Mouse (Mus musculus) B cell, adult 2 months (primary cell): Measurements from ENCODE around the gene Zfp410.

ENCODE experiments used
- DNase-seq, 2 experiments: peaks; one replicate each; pipeline ENCODE4 v3.0.0; 2022

The Zfp410 gene

DNA sequence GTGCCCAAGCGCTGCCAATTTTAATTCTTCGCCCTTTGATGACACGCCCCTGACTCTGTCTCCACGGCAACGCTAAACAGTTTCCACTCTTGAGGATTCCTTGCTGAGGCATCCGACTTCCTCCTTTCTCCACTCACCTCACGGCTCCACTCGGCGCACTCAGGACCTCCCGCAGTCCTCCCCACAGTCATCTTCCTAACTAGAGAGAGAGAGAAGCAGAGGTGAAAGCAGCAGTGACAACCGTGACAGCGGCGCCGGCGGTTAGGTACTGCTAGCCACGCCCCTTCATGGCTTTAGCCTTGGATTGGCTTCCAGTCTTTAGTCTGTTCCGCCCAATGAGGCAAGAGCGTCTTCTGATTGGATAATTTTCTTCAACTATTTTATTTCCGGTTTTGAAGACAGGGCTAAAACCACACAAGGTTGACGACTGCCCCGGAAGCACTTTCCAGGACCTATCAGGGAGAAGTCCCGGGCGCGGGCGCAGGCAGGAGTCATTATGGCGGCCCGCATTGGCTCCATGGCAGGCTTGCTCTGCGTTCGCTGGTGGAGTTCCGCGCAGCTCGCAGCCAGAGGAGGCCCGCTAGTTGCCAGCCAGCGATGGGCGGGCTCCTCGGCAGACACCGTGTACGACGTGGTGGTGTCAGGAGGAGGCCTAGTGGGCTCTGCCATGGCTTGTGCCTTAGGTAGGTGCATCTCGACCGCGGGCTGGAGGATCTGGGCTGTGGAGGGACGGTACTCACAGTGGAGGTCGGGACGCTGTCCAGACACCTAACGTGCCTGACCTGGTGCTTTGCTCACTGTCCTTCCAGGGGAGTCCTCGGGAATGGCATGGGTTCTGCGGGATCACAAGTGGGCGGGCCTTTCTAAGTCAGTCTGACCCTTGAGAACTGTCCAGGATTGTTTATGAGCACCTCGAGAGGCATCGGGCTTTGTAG is 45.2 kb downstream of the Zfp410 start, which contains the start of the genes Coq6 and Fam161b:
Gene Coq6 (plus strand): TSS at position 103 of the 935 bp plus-strand sequence.
Gene Fam161b (minus strand): TSS at position 279 of the 935 bp plus-strand sequence.
- peak; percentile 91 to 93 for DNase-seq

DNA sequence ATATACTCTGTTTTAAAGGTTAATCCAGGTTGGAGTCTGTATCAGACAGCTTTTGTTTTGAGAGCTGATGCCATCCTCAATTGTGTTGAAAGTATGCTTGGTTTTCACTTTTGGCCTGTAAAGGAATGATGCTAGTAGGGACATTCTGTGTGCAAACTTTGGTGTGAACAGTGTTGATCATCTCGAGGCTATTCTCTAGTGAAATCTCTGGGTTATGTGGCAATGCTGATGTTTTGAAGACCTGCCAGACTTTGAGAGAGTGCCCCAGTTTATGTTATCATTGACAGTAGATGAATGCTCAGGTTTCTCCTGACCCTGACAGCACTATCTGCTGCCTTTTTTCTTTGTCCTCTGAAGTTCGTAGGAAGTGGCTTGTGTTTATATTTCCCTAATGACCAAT is 46.2 kb downstream of the Zfp410 start:
- DNase-seq, result no peak

DNA sequence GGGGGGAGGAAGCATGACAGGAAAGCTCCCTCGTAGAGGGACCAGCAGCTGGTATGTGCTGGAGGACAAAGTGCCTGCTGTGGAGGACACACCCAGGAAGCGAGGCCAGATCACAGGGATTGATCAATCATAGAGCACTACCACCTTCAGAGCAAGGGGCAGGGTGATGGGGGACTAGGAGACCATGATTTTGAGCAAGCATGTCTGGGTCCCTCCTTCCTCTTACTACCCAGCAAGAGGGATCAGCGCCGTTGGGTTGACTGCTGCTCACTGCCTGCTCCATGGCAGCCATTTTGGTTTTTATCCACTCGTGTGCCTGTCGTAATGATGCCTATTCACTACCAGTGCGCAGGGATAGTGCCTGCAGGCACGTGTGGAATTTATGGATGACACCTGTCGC is 47.6 kb downstream of the Zfp410 start:
- no peak for DNase-seq

DNA sequence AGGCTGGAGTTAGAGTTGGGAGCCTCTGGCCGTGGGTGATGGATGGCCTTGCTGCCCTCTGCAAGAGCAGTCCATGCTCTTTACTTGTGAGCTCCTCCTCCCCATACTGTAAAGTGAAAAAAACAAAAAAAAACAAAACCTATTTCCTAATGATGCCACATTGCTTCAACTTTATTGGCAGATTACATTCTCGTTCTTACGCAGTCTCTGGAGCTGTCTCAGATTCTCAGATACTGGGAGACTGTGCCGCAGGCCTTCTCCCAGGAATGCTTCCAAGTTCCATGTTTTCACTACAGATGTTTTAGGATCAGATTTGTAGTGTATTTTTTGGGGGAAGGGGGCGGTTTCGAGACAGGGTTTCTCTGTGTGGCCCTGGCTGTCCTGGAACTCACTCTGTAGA is 48.5 kb downstream of the Zfp410 start:
- DNase-seq, result no peak

DNA sequence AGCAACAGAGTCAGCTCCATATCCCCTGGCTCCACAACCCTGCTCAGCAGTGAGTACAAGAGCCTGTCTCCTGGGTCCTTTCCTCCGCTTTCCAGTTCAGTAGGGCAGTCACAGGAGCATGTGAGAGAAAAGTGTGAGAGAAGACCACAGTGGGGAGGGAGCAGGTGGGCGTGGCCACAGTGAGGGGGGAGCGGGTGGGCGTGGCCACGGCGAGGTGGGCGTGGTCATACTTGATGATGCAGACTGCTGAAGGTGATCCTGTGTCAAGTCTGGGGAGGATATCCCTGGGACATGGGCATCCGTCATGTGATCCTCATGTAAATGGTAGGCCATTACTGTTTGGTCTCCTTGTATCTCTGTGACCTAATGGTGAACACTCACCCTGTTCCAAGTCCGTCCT is 50.3 kb downstream of the Zfp410 start:
- DNase-seq, result peak; percentile 14 to 26

DNA sequence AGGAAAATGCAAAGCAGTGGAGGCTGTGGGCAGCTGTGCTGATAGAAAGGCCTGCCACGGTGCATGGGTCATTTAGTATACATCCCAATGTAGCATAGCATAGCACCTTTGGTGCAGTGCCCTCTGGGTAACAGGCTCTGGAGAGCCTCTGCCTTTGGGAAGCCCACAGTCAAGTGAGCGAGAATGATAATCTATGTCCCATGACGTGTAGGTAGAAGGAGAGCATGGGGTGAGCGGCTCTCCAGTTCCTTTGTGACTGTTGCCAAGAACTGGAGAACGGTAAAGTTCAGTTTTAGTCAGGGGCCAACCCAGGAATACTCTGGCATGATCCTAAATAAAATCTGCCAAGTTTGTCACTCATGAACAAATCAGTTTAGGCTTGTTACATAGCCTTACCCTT is 55.0 kb downstream of the Zfp410 start:
- no peak for DNase-seq

DNA sequence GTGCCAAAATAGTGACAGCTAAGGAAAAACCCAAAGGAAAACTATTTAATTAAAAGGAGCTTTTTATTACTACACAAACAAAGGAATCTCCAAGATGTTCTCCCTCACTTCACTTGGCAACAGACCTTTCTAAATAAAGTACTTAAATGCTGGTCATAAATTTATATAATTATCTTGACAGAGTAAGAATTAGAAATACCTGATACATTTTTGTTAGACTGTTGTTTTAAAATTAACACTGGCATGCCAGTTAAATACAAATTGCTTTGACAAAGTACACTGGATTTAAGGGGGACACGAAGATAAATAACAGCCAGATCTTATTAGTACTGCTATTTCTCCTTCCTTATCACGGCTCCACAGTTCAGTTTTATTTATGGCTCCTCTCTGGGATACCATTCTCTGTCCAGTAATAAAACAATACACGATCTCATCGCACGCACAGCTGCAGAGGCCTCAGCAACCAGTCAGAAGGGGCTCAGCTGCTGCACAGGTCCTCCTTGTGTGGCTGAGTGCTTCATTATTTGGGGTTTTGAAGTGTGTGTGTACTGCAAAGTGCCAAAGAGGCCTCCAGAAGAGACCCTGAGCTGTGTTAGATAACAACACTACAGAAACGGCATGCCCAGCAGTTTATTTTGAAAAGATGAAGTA is 57.3 kb downstream of the Zfp410 start:
- DNase-seq, result no peak

DNA sequence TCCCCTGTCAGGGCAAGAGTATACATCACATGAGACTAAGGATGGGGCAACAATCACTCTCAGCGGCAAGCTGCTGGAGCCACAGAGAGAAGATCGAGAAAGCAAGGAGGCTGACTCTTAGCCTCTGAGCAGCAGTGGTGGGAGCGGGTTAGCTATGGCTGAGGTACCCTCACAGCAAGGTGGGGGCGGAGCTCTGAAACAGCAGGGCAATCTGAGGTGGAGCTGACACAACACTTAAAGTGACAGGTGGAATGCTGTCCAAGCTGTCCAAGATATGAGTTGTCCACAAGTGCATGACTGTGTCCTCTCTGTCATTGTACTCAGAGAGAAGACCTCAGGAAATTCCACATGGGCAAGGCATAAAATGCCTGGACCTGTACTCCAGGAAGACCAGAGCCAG is 65.7 kb downstream of the Zfp410 start:
- DNase-seq, result no peak

DNA sequence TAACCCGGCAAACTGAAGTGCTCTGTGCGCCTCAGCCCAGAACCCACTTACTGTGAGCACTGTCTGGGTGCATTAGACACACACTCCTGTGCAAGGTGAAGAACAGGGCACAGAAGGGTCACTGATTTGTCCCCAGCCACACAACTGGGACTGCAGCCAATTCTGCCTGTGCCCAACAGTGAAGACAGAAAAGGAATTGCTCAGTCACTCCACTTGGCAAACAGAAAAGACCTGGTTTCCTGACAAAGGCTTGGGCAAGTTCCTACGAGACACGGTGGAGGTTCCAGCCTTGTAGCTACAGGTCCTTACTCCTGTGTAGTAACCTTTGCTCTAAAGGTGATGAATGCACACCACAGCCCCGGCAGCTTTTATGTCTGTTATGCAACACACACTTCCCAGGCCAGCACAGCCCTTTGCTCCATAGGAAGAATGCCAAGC is 68.0 kb downstream of the Zfp410 start:
- no peak for DNase-seq

DNA sequence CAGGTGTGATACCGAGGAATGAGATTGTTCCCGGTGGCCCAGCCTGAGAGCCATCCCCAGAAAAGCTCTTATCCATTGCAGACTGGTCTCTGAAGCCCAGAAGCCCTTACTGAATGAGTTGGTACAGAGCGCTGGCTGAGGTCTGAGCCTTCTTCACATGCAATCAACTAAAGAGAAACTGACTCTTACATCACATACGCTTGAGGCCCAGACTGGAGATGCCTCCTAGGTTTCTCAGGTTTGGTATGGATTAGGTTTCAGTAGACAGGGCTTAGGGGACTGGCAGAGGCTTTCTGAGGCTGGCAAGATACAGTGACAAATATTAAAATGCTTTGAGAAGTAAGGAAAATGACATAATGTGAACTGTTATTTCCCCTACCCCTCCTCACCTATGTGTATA is 68.8 kb downstream of the Zfp410 start:
- no peak for DNase-seq

DNA sequence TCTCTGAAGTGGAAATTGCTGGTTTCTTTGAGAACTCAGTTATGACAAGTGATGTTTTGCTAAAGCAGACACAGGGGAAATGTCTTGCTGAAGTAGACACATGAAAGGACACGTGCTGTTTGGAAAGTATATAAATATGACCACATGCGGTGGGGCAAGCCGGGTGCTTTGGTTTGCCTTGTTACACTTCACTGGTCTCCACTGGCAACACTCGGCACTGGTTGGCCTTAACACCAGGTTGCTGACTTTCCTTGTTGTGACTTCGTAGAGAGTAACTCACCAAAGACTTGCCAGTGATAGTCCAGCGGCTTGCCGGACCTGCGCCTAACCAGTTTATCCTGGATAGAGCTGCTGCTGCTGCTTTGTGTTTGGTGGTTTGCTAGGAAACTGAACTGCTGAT is 71.4 kb downstream of the Zfp410 start:
- DNase-seq, result peak; percentile 25 to 30

DNA sequence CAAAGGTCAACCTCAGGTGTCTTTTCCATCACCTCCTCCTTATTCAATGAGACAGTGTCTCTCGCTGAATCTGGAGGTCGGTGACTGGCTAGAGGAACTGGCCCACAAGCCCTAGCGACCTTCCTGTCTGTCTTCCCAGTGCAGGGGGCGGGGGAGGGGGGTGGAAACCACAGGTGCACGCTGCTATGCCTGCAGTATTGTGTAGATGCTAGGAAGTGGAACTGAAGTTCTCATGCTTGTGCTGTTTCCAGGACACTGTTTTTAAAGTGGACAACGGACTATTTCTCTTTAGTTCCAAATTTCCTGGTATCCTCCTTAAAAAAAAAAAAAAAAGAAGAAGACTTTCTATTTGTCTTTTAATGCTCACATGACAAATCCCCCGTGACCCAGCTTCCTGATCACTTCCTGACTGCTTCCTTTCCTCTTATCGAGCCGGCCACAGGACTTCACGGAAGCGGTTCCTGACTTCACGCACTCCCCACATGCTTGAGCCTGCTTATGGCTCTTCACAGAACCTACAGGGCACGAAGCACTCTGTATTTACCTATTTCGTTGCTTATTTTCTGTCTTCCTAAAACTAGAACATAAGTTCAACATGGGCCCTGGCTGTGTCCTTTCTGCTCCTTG is 72.2 kb downstream of the Zfp410 start:
- DNase-seq, result peak; percentile 46 to 53

DNA sequence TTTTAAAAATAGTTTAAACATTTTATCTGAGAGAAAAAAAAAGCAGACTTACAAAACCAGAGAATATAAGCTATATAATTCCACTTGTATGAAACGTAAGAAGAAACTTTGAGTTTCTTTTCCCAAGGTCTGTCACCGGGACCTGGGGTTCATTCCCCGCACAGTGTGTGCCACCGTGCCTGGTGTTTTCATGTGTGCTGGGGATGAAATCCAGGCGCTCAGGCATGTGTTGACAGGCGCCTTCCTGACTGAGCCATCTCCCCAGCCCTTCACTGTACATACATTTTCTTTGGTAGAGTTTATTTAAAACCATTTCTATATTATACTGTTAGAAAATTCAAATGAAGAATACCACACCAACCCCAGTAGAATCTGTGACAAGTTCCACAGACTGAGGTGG is 73.7 kb downstream of the Zfp410 start:
- no peak for DNase-seq

DNA sequence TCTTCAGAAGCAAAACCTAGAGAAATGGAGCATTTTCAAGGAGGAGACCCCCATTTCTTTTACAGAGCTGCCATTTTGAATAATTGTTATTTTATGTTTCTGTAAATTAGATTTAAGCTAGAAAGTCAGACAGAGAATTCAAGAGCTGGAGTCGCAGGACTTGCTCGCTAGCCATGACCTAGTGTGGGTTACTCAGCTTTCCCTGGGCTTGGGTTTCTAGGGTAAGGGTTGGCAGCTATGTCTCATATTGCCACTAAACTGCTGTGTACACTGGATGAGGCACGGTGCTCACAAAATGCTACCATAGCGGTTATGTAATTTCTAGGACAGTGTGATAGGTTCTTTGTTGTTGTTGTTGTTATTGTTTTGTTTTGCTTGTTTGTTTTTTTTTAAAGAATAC is 76.0 kb downstream of the Zfp410 start:
- DNase-seq, result no peak
